Mouse (Mus musculus): ENCODE results near the gene Ppp6r2. TPM values are rescaled to one million over a fixed set of nuclear protein-coding genes. Genes with fewer than 3 reads are reported as not detected.
A peak's percentile ranks its signal among the peaks of the same experiment; 100 is the strongest.

The Ppp6r2 gene
- polyA plus RNA-seq, 1 experiment from 2014 or later, result 25.7 TPM

- Histone ChIP-seq H3K4me3 (ENCODE audit: low read length) (no peak overlapping the region), H3K27ac (ENCODE audit: low read length) (no peak overlapping the region), H3K27me3 (ENCODE audit: control insufficient read depth, insufficient read depth, low read depth, low read length) (peaks cover 4% of the 10 kb centered on the region), H3K4me1 (replicated peaks; ENCODE audit: control insufficient read depth, insufficient read depth, low read length) (no peaks in the 10 kb centered on the region; the same call in 1 of the 2 replicates), H3K9me3 (ENCODE audit: control insufficient read depth, low read length) (no peaks in the 10 kb centered on the region), H3K9ac (ENCODE audit: low read length) (no peak overlapping the region), H3K4me2 (ENCODE audit: low read depth, low read length) (no peak overlapping the region), H3K36me3 (ENCODE audit: control insufficient read depth, insufficient read depth, low read length) (no peaks in the 10 kb centered on the region)
- WGBS, result 71% methylated on average over 8 of the region's 8 CpGs
- no peak for ATAC-seq (ENCODE audit: low read depth)
These were observed 109.9 kb downstream of the Ppp6r2 start for GRCm38 (mm10) chr15:89321264-89321663.

GRCm38 (mm10) chr15:89322670-89323522 lies 111.5 kb downstream of the Ppp6r2 start, which contains the start of gene Adm2:
TSS of gene Adm2 (plus strand) at chr15:89322720.
- Histone ChIP-seq H3K9ac (ENCODE audit: low read length) (peak within 1 kb of the TSS; percentile 51; the same call in 1 of the 2 replicates), H3K27me3 (ENCODE audit: control insufficient read depth, insufficient read depth, low read depth, low read length) (peaks cover 4% of the 10 kb centered on the region), H3K9me3 (ENCODE audit: control insufficient read depth, low read length) (no peaks in the 10 kb centered on the region), H3K4me3 (ENCODE audit: low read length) (peak within 1 kb of the TSS; percentile 35), H3K36me3 (ENCODE audit: control insufficient read depth, insufficient read depth, low read length) (no peaks in the 10 kb centered on the region), H3K4me1 (replicated peaks; ENCODE audit: control insufficient read depth, insufficient read depth, low read length) (no peaks in the 10 kb centered on the region; the same call in 1 of the 2 replicates), H3K4me2 (ENCODE audit: low read depth, low read length) (peak within 1 kb of the TSS; percentile 59), H3K27ac (ENCODE audit: low read length) (no peak within 1 kb of the TSS)
- WGBS, result 7% methylated on average over 26 of the region's 26 CpGs
- ATAC-seq (ENCODE audit: low read depth), result peak; percentile 69; the same call in 1 of the 2 replicates

GRCm38 (mm10) chr15:89323656-89324055 lies 112.3 kb downstream of the Ppp6r2 start:
- Histone ChIP-seq H3K27ac (ENCODE audit: low read length) (no peak overlapping the region), H3K4me2 (ENCODE audit: low read depth, low read length) (no peak overlapping the region), H3K9ac (ENCODE audit: low read length) (no peak overlapping the region), H3K4me1 (replicated peaks; ENCODE audit: control insufficient read depth, insufficient read depth, low read length) (no peaks in the 10 kb centered on the region; the same call in 1 of the 2 replicates), H3K4me3 (ENCODE audit: low read length) (no peak overlapping the region), H3K36me3 (ENCODE audit: control insufficient read depth, insufficient read depth, low read length) (no peaks in the 10 kb centered on the region), H3K27me3 (ENCODE audit: control insufficient read depth, insufficient read depth, low read depth, low read length) (peaks cover 4% of the 10 kb centered on the region), H3K9me3 (ENCODE audit: control insufficient read depth, low read length) (no peaks in the 10 kb centered on the region)
- WGBS, result 84% methylated on average over 4 of the region's 4 CpGs
- ATAC-seq (ENCODE audit: low read depth), result no peak

- Histone ChIP-seq H3K27me3 (ENCODE audit: control insufficient read depth, insufficient read depth, low read depth, low read length) (peaks cover 4% of the 10 kb centered on the region), H3K9me3 (ENCODE audit: control insufficient read depth, low read length) (no peaks in the 10 kb centered on the region), H3K4me2 (ENCODE audit: low read depth, low read length) (no peak overlapping the region), H3K4me3 (ENCODE audit: low read length) (no peak overlapping the region), H3K9ac (ENCODE audit: low read length) (no peak overlapping the region), H3K36me3 (ENCODE audit: control insufficient read depth, insufficient read depth, low read length) (no peaks in the 10 kb centered on the region), H3K27ac (ENCODE audit: low read length) (no peak overlapping the region), H3K4me1 (replicated peaks; ENCODE audit: control insufficient read depth, insufficient read depth, low read length) (no peaks in the 10 kb centered on the region; the same call in 1 of the 2 replicates)
- no peak for ATAC-seq (ENCODE audit: low read depth)
- WGBS, result 46% methylated on average over 5 of the region's 5 CpGs
These were observed 115.1 kb downstream of the Ppp6r2 start for GRCm38 (mm10) chr15:89326441-89326840.

- no peaks in the 10 kb centered on the region for H3K36me3 ChIP-seq (ENCODE audit: control insufficient read depth, insufficient read depth, low read length)
- no peaks in the 10 kb centered on the region for H3K9me3 ChIP-seq (ENCODE audit: control insufficient read depth, low read length)
- no peaks in the 10 kb centered on the region for H3K27me3 ChIP-seq (ENCODE audit: control insufficient read depth, insufficient read depth, low read depth, low read length)
- ATAC-seq (ENCODE audit: low read depth), result no peak
- no peaks in the 10 kb centered on the region for H3K4me1 ChIP-seq (replicated peaks; ENCODE audit: control insufficient read depth, insufficient read depth, low read length)
- no peak within 1 kb of the TSS for H3K4me2 ChIP-seq (ENCODE audit: low read depth, low read length)
- 86% methylated on average over 7 of the region's 7 CpGs for WGBS
- no peak within 1 kb of the TSS for H3K27ac ChIP-seq (ENCODE audit: low read length)
- H3K4me3 ChIP-seq (ENCODE audit: low read length), result no peak within 1 kb of the TSS
- H3K9ac ChIP-seq (ENCODE audit: low read length), result no peak within 1 kb of the TSS
These were observed 122.9 kb downstream of the Ppp6r2 start, which contains the start of gene Miox for GRCm38 (mm10) chr15:89334271-89334670. TSS of gene Miox (plus strand) at chr15:89334398.

- Histone ChIP-seq H3K4me1 (replicated peaks; ENCODE audit: control insufficient read depth, insufficient read depth, low read length) (no peaks in the 10 kb centered on the region), H3K4me3 (ENCODE audit: low read length) (no peak overlapping the region), H3K4me2 (ENCODE audit: low read depth, low read length) (no peak overlapping the region), H3K27ac (ENCODE audit: low read length) (no peak overlapping the region), H3K9ac (ENCODE audit: low read length) (no peak overlapping the region), H3K9me3 (ENCODE audit: control insufficient read depth, low read length) (no peaks in the 10 kb centered on the region), H3K27me3 (ENCODE audit: control insufficient read depth, insufficient read depth, low read depth, low read length) (no peaks in the 10 kb centered on the region), H3K36me3 (ENCODE audit: control insufficient read depth, insufficient read depth, low read length) (no peaks in the 10 kb centered on the region)
- 77% methylated on average over 17 of the region's 17 CpGs for WGBS
- no peak for ATAC-seq (ENCODE audit: low read depth)
These were observed 123.6 kb downstream of the Ppp6r2 start for GRCm38 (mm10) chr15:89334774-89335537.

- Histone ChIP-seq H3K9me3 (ENCODE audit: control insufficient read depth, low read length) (no peaks in the 10 kb centered on the region), H3K27me3 (ENCODE audit: control insufficient read depth, insufficient read depth, low read depth, low read length) (no peaks in the 10 kb centered on the region), H3K4me3 (ENCODE audit: low read length) (no peak overlapping the region), H3K4me2 (ENCODE audit: low read depth, low read length) (no peak overlapping the region), H3K27ac (ENCODE audit: low read length) (no peak overlapping the region), H3K4me1 (replicated peaks; ENCODE audit: control insufficient read depth, insufficient read depth, low read length) (no peaks in the 10 kb centered on the region), H3K36me3 (ENCODE audit: control insufficient read depth, insufficient read depth, low read length) (no peaks in the 10 kb centered on the region), H3K9ac (ENCODE audit: low read length) (no peak overlapping the region)
- 76% methylated on average over 14 of the region's 14 CpGs for WGBS
- no peak for ATAC-seq (ENCODE audit: low read depth)
These were observed 125.1 kb downstream of the Ppp6r2 start for GRCm38 (mm10) chr15:89336422-89336821.

Measured in lung, embryonic 16.5 days (tissue).